Mouse (Mus musculus) lung, adult 2 months (tissue): ENCODE results near the gene Fbxl8. TPM values are rescaled to one million over a fixed set of nuclear protein-coding genes. Genes with fewer than 3 reads are reported as not detected.
"Not testable (repeated sequence)": the region's sequence is repeated elsewhere in the genome, so short reads cannot be mapped to it uniquely, and the experiment has no call there.

Source experiments
- DNase-seq: peaks from one replicate; pipeline ENCODE4 v3.0.0; 2022
- H3K4me1 ChIP-seq: fragments of 200-500 bp; 2 replicates; pipeline ENCODE4 v1.6.1; 2011; ENCODE audit warnings: low read length; ENCODE audit not compliant: control insufficient read depth, insufficient read depth
- H3K4me3 ChIP-seq: fragments of 200-500 bp; replicated peaks from 2 replicates; pipeline ENCODE3; 2011; ENCODE audit warnings: low read depth, mild to moderate bottlenecking, control low read depth, low read length; ENCODE audit errors: extremely low read depth
- CTCF ChIP-seq: fragments of 200-500 bp; IDR thresholded peaks from 2 replicates; pipeline ENCODE4 v1.5.1; 2011; ENCODE audit warnings: mild to moderate bottlenecking, low read length, control low read depth; ENCODE audit not compliant: insufficient read depth
- POLR2A ChIP-seq: fragments of 200-500 bp; IDR thresholded peaks from 2 replicates; pipeline ENCODE4 v1.6.1; 2011; ENCODE audit warnings: low read depth, mild to moderate bottlenecking, control low read depth, low read length, borderline replicate concordance; ENCODE audit errors: extremely low read depth
- WGBS: fragments of 180-500 bp; shearing (Covaris S2); methylation state at CpG from one replicate; pipeline ENCODE4 v1.1.7; 2018; 5-methylcytosine and 5-hydroxymethylcytosine counted together
- polyA plus RNA-seq: library from polyadenylated mRNA; depleted of rRNA; stranded (reverse); fragments of >200 nt; gene quantifications from 2 replicates; pipeline ENCODE4 v1.2.3, GENCODE M21; 2012; rRNA removed

Fbxl8 gene
- 15.5 and 16.8 TPM in 2 replicates for polyA plus RNA-seq

- WGBS = 2% methylated on average over 54 of the region's 54 CpGs
- TF ChIP-seq CTCF (no peak), POLR2A (peak; percentile 76; the same call in 1 of the 2 replicates)
- peak; percentile 78 for DNase-seq
- peaks cover 16% of the 10 kb centered on the region for H3K4me1 ChIP-seq
- H3K4me3 ChIP-seq = peak within 1 kb of the TSS; percentile 79
These were observed at the start of gene Fbxl8, which contains the start of gene Tradd for GRCm38 (mm10) chr8:105264024-105264982. Fbxl8 (plus strand) TSS chr8:105264648. Tradd (minus strand) TSS chr8:105264609.

GRCm38 (mm10) chr8:105217926-105218522 lies 46.4 kb upstream of the Fbxl8 start:
- no peak for TF ChIP-seq POLR2A
- TF ChIP-seq CTCF = peak; percentile 55; the same call in 1 of the 2 replicates
- DNase-seq = no peak

GRCm38 (mm10) chr8:105223850-105224249 lies 40.6 kb upstream of the Fbxl8 start:
- 66% methylated on average over 7 of the region's 7 CpGs for WGBS
- H3K4me3 ChIP-seq = no peak overlapping the region
- no peak for DNase-seq
- H3K4me1 ChIP-seq = peaks cover 3% of the 10 kb centered on the region; the same call in 1 of the 2 replicates
- no peak for TF ChIP-seq POLR2A
- no peak for TF ChIP-seq CTCF

More at GRCm38 (mm10) chr8:105217926-105218522, 46.4 kb upstream of the Fbxl8 start:
- no peak overlapping the region for H3K4me3 ChIP-seq
- no peaks in the 10 kb centered on the region for H3K4me1 ChIP-seq
- WGBS = 75% methylated on average over 5 of the region's 5 CpGs

- 3% methylated on average over 34 of the region's 34 CpGs for WGBS
- Histone ChIP-seq H3K4me1 (peaks cover 3% of the 10 kb centered on the region), H3K4me3 (peak within 1 kb of the TSS; percentile 84)
- DNase-seq = peak; percentile 99
- peak; percentile 90 for TF ChIP-seq POLR2A
- TF ChIP-seq CTCF = no peak
These were observed 39.8 kb upstream of the Fbxl8 start, which contains the start of gene D230025D16Rik for GRCm38 (mm10) chr8:105224413-105225271. D230025D16Rik (plus strand) TSS chr8:105225145.

- DNase-seq = no peak
- TF ChIP-seq CTCF = no peak
- TF ChIP-seq POLR2A = 0 out of 2 replicates have a peak, but pooled peaks have one; percentile 25
- under 1% methylated on average over 27 of the region's 27 CpGs for WGBS
- peak overlapping the region; percentile 84 for H3K4me3 ChIP-seq
- H3K4me1 ChIP-seq = peaks cover 7% of the 10 kb centered on the region
These were observed 39.2 kb upstream of the Fbxl8 start for GRCm38 (mm10) chr8:105225272-105225593.

- TF ChIP-seq POLR2A (no peak), CTCF (no peak)
- WGBS = 6% methylated on average over 6 of the region's 6 CpGs
- Histone ChIP-seq H3K4me1 (peaks cover 7% of the 10 kb centered on the region), H3K4me3 (peak overlapping the region; percentile 84)
- DNase-seq = peak; percentile 46
These were observed 38.5 kb upstream of the Fbxl8 start for GRCm38 (mm10) chr8:105225917-105226316.

GRCm38 (mm10) chr8:105231503-105232320 lies 32.7 kb upstream of the Fbxl8 start:
- 66% methylated on average over 12 of the region's 12 CpGs for WGBS
- TF ChIP-seq POLR2A (no peak), CTCF (no peak)

GRCm38 (mm10) chr8:105232321-105232693 lies 32.1 kb upstream of the Fbxl8 start:
- peaks cover 11% of the 10 kb centered on the region for H3K4me1 ChIP-seq
- H3K4me3 ChIP-seq, DNase-seq: not testable (repeated sequence)
- 87% methylated on average over 4 of the region's 4 CpGs for WGBS

More at GRCm38 (mm10) chr8:105231503-105232320, 32.7 kb upstream of the Fbxl8 start:
- DNase-seq = no peak
- Histone ChIP-seq H3K4me3 (no peak overlapping the region), H3K4me1 (peaks cover 11% of the 10 kb centered on the region)
